Mouse (Mus musculus) limb, embryonic 14.5 days (tissue): ENCODE results near the gene Spz1. TPM values are rescaled to one million over a fixed set of nuclear protein-coding genes. Genes with fewer than 3 reads are reported as not detected.

ENCODE experiments used
- ATAC-seq: fragments of 200-750 bp; cut with Nextera tagmentation; 2 replicates; pipeline ENCODE4 v1.8.0; 2017; ENCODE audit warnings: low read depth, moderate number of reproducible peaks, moderate TSS enrichment; ENCODE audit not compliant: low FRiP score
- DNase-seq: peaks from one replicate; pipeline ENCODE4 v3.0.0-alpha.2; 2015; ENCODE audit warnings: low spot score
- H3K27ac ChIP-seq: fragments of 300-500 bp; sonication (generic); replicated peaks from 2 replicates; pipeline ENCODE4 v1.5.1; 2014; ENCODE audit warnings: low read depth, mild to moderate bottlenecking, low read length, moderate library complexity, mixed read lengths
- H3K27me3 ChIP-seq: fragments of 300-500 bp; sonication (generic); 2 replicates; pipeline ENCODE4 v1.6.1; 2014; ENCODE audit warnings: low read length, mixed read lengths; ENCODE audit not compliant: control insufficient read depth, insufficient read depth
- H3K36me3 ChIP-seq: fragments of 300-500 bp; sonication (generic); 2 replicates; pipeline ENCODE4 v1.6.1; 2014; ENCODE audit warnings: mild to moderate bottlenecking, low read length, moderate library complexity, mixed read lengths; ENCODE audit not compliant: control insufficient read depth, insufficient read depth
- H3K4me1 ChIP-seq: fragments of 300-500 bp; sonication (generic); 2 replicates; pipeline ENCODE4 v1.6.1; 2014; ENCODE audit warnings: antibody characterized with exemption, low read length, mixed read lengths; ENCODE audit not compliant: control insufficient read depth, insufficient read depth
- H3K4me2 ChIP-seq: fragments of 300-500 bp; sonication (generic); replicated peaks from 2 replicates; pipeline ENCODE4 v1.6.1; 2014; ENCODE audit warnings: low read depth, mild to moderate bottlenecking, low read length, moderate library complexity; ENCODE audit not compliant: severe bottlenecking
- H3K4me3 ChIP-seq: fragments of 300-500 bp; sonication (generic); replicated peaks from 2 replicates; pipeline ENCODE4 v1.5.1; 2014; ENCODE audit warnings: low read length
- H3K9ac ChIP-seq: fragments of 300-500 bp; sonication (generic); 2 replicates; pipeline ENCODE4 v1.6.1; 2014; ENCODE audit warnings: mild to moderate bottlenecking, low read depth, low read length, moderate library complexity; ENCODE audit not compliant: severe bottlenecking
- H3K9me3 ChIP-seq: fragments of 300-500 bp; sonication (generic); 2 replicates; pipeline ENCODE4 v1.6.1; 2016; ENCODE audit warnings: low read length; ENCODE audit not compliant: control insufficient read depth
- POLR2A ChIP-seq: fragments of 200-500 bp; IDR thresholded peaks from 2 replicates; pipeline ENCODE4 v1.8.0; 2012; ENCODE audit warnings: inconsistent platforms, mild to moderate bottlenecking, moderate library complexity, borderline replicate concordance; ENCODE audit not compliant: insufficient read depth, insufficient read length; ENCODE audit errors: extremely low read depth
- WGBS: fragments of 180-500 bp; shearing (Covaris S2); extraction: QIAGEN DNeasy Blood & Tissue Kit; methylation state at CpG from one replicate; pipeline ENCODE4 v1.1.7; 2014; 5-methylcytosine and 5-hydroxymethylcytosine counted together
- polyA plus RNA-seq, 2 experiments: library from polyadenylated mRNA; depleted of rRNA in 1 of 2; stranded (reverse) in 1 of 2; unstranded in 1 of 2; fragments of >200 nt; fragmentation: Nextera tagmentation in 1 of 2; extraction: Ambion mirVana in 1 of 2; gene quantifications; 2 replicates each; pipeline versions ENCODE4 v1.2.1 to v1.2.3; 2012 to 2014

The Spz1 gene
- polyA plus RNA-seq, 2 experiments = not detected

GRCm38 (mm10) chr13:92547093-92547492, 28.9 kb downstream of the Spz1 start:
- H3K4me1 ChIP-seq = no peaks in the 10 kb centered on the region
- H3K4me2 ChIP-seq = no peak overlapping the region
- no peak overlapping the region for H3K4me3 ChIP-seq
- DNase-seq (no peak), ATAC-seq (no peak)
- no peak for TF ChIP-seq POLR2A
- no peaks in the 10 kb centered on the region for H3K27me3 ChIP-seq
- H3K27ac ChIP-seq = no peak overlapping the region
- no peaks in the 10 kb centered on the region for H3K36me3 ChIP-seq
- H3K9me3 ChIP-seq = peaks cover 16% of the 10 kb centered on the region
- WGBS = 69% methylated on average over 4 of the region's 4 CpGs
- H3K9ac ChIP-seq = no peak overlapping the region

- H3K9ac ChIP-seq = no peak overlapping the region
- DNase-seq (no peak), ATAC-seq (no peak)
- H3K36me3 ChIP-seq = no peaks in the 10 kb centered on the region
- no peaks in the 10 kb centered on the region for H3K27me3 ChIP-seq
- H3K27ac ChIP-seq = no peak overlapping the region
- H3K4me2 ChIP-seq = no peak overlapping the region
- no peak for TF ChIP-seq POLR2A
- no peaks in the 10 kb centered on the region for H3K4me1 ChIP-seq
- H3K9me3 ChIP-seq = no peaks in the 10 kb centered on the region
- H3K4me3 ChIP-seq = no peak overlapping the region
- 83% methylated on average over 6 of the region's 6 CpGs for WGBS
These were observed 35.0 kb downstream of the Spz1 start for GRCm38 (mm10) chr13:92540997-92541396.

GRCm38 (mm10) chr13:92539126-92539525, 36.8 kb downstream of the Spz1 start:
- no peak overlapping the region for H3K9ac ChIP-seq
- no peaks in the 10 kb centered on the region for H3K27me3 ChIP-seq
- no peaks in the 10 kb centered on the region for H3K36me3 ChIP-seq
- 33% methylated on average over 4 of the region's 4 CpGs for WGBS
- H3K9me3 ChIP-seq = no peaks in the 10 kb centered on the region
- ATAC-seq (no peak), DNase-seq (no peak)
- H3K4me2 ChIP-seq = no peak overlapping the region
- no peak for TF ChIP-seq POLR2A
- H3K27ac ChIP-seq = no peak overlapping the region
- H3K4me1 ChIP-seq = no peaks in the 10 kb centered on the region
- H3K4me3 ChIP-seq = no peak overlapping the region

GRCm38 (mm10) chr13:92533801-92534200, 42.2 kb downstream of the Spz1 start:
- peaks cover 5% of the 10 kb centered on the region for H3K4me1 ChIP-seq
- TF ChIP-seq POLR2A = no peak
- no peaks in the 10 kb centered on the region for H3K36me3 ChIP-seq
- no peak overlapping the region for H3K4me3 ChIP-seq
- no peak for ATAC-seq
- DNase-seq = no peak
- no peaks in the 10 kb centered on the region for H3K9me3 ChIP-seq
- no peak overlapping the region for H3K9ac ChIP-seq
- H3K27me3 ChIP-seq = no peaks in the 10 kb centered on the region
- 51% methylated on average over 2 of the region's 2 CpGs for WGBS
- no peak overlapping the region for H3K27ac ChIP-seq
- no peak overlapping the region for H3K4me2 ChIP-seq

GRCm38 (mm10) chr13:92532216-92532615, 43.8 kb downstream of the Spz1 start:
- no peak for ATAC-seq
- peaks cover 7% of the 10 kb centered on the region for H3K4me1 ChIP-seq

GRCm38 (mm10) chr13:92531237-92531636, 44.7 kb downstream of the Spz1 start:
- ATAC-seq (no peak), DNase-seq (no peak)
- 5% methylated on average over 15 of the region's 15 CpGs for WGBS
- H3K27me3 ChIP-seq = no peaks in the 10 kb centered on the region
- no peaks in the 10 kb centered on the region for H3K36me3 ChIP-seq
- TF ChIP-seq POLR2A = no peak
- H3K4me3 ChIP-seq = peak overlapping the region; percentile 75
- H3K27ac ChIP-seq = peak overlapping the region; percentile 87
- H3K9ac ChIP-seq = peak overlapping the region; percentile 86
- peaks cover 7% of the 10 kb centered on the region for H3K4me1 ChIP-seq
- H3K4me2 ChIP-seq = peak overlapping the region; percentile 56
- H3K9me3 ChIP-seq = no peaks in the 10 kb centered on the region

More at GRCm38 (mm10) chr13:92532216-92532615, 43.8 kb downstream of the Spz1 start:
- Histone ChIP-seq H3K9me3 (no peaks in the 10 kb centered on the region), H3K4me2 (no peak overlapping the region), H3K27me3 (no peaks in the 10 kb centered on the region), H3K27ac (no peak overlapping the region), H3K36me3 (no peaks in the 10 kb centered on the region), H3K9ac (no peak overlapping the region), H3K4me3 (no peak overlapping the region)
- WGBS = 73% methylated on average over 2 of the region's 2 CpGs
- no peak for DNase-seq
- TF ChIP-seq POLR2A = no peak
